Mouse (Mus musculus): ENCODE data around the gene Itga1. TPM values are rescaled to one million over a fixed set of nuclear protein-coding genes. Genes with fewer than 3 reads are reported as not detected.

Itga1 gene
- polyA plus RNA-seq, 1 experiment from 2014 or later, result 4.8 TPM

DNA sequence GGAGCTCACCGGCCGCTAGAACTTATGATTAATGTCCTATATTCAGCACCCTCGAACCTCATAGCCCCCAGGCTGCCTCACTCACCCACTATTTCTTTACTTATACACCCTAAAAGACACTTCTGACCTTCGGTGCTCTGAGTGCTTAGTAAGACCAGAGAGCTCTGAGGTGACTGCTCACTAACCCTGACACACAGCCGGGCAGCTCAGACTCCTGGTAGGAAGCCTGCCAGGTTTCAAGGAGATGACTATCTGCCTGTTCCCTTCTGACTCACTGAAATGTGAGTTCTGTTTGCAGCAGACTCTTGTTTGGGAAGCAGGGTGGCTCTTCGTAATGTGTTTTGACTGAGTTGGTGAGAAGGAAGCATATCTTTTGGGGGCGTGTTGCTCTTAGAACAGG is 168.2 kb downstream of the Itga1 start:
- no peak overlapping the region for H3K27ac ChIP-seq
- H3K27me3 ChIP-seq, result peaks cover 11% of the 10 kb centered on the region
- no peaks in the 10 kb centered on the region for H3K9me3 ChIP-seq
- H3K4me3 ChIP-seq (replicated peaks), result no peak overlapping the region
- H3K4me1 ChIP-seq, result peaks cover 15% of the 10 kb centered on the region
- no peaks in the 10 kb centered on the region for H3K36me3 ChIP-seq (replicated peaks)
- WGBS, result 88% methylated on average over 7 of the region's 7 CpGs
- no peak overlapping the region for H3K9ac ChIP-seq
- ATAC-seq (ENCODE audit: low FRiP score), result no peak
- no peak overlapping the region for H3K4me2 ChIP-seq

DNA sequence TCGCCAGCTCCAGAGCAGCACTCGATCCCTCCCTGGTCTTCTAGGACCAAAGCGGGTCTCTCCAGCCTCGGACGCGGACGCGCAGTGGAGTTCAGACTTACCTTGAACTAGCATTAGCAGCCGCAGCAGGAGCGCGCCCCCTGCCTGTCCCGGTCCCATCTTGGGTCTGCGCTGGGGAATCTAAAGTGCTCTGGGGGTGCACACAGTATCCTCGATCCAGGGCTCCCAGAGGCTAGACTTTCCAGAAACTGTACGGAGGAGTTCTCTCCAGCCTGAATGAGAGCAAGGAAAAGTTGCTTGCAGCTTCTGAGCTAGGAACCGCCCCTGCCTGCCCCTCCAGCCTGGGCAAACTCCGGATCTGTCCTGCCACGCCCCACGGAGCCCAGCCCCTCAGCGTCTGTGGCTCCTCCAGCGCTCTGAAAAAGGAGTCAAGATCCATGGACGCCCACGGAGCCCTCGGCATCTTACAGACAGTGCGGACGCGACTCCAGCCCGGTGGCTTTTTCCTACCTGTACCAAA is 169.9 kb downstream of the Itga1 start, which contains the start of gene Itga2:
Itga2 (minus strand) TSS at position 326 of the 520 bp plus-strand sequence.
- Histone ChIP-seq H3K27me3 (peaks cover 11% of the 10 kb centered on the region), H3K4me2 (peak within 1 kb of the TSS; percentile 84), H3K36me3 (replicated peaks) (no peaks in the 10 kb centered on the region), H3K27ac (no peak within 1 kb of the TSS), H3K4me1 (peaks cover 15% of the 10 kb centered on the region), H3K4me3 (replicated peaks) (peak within 1 kb of the TSS; percentile 42), H3K9ac (peak within 1 kb of the TSS; percentile 44; the same call in 1 of the 2 replicates), H3K9me3 (no peaks in the 10 kb centered on the region)
- 2% methylated on average over 28 of the region's 28 CpGs for WGBS
- peak; percentile 88 for ATAC-seq (ENCODE audit: low FRiP score)

DNA sequence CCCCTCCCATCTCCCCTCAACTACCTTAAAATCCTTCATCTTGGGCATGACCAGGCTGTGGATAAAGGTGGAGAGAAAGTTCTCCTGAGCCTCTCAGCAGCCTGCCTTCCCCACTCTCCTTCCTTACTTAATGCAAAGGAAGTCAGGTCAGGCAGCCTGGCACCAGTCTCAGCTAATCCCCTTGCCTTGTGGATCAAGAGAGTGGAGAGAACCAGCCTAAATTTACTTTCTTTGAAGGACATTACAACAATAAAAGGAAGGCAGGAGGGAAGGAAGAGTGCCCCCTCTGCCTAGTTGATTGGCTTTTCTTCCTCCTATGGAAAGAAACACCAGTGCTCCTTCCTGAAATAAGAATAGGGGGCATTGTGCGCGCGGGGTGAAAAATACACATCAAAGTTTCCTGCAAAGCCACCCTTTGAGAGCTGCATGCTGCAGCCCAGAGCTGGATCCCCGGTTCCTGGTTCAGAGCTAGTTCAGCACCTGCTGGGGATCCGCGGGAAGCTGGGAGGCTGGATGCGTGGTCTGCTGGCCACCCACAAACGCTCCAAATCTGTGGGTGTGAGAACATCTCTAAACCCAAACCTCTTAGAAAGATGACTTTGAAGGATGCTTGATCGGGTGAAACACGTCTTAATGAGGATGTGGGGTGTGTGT is 170.6 kb downstream of the Itga1 start:
- Histone ChIP-seq H3K27ac (no peak overlapping the region), H3K4me1 (peaks cover 15% of the 10 kb centered on the region), H3K4me3 (replicated peaks) (peak overlapping the region; percentile 42), H3K27me3 (peaks cover 11% of the 10 kb centered on the region), H3K9ac (peak overlapping the region; percentile 44; the same call in 1 of the 2 replicates), H3K36me3 (replicated peaks) (no peaks in the 10 kb centered on the region), H3K9me3 (no peaks in the 10 kb centered on the region), H3K4me2 (peak overlapping the region; percentile 84)
- peak; percentile 62; the same call in 1 of the 2 replicates for ATAC-seq (ENCODE audit: low FRiP score)
- WGBS, result 1% methylated on average over 10 of the region's 10 CpGs

DNA sequence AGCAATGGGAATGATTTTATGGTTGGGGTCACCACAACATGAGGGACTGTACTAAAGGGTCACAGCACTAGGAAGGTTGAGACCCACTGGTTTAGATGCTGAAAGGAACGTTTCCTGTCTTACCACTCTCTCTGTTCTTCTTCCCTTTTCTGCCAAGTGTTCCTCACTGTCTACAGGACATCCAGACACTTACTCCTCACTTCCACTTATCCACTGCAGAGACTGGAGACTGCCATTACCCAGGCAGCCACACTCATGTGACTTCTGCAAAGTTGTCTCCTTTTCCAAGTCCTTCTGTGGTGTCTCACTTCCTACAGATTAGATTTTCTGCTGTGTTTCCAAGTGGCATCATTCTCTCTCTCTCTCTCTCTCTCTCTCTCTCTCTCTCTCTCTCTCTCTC is 177.0 kb downstream of the Itga1 start:
- Histone ChIP-seq H3K9me3 (peaks cover 4% of the 10 kb centered on the region; the same call in 1 of the 2 replicates), H3K4me2 (no peak overlapping the region), H3K27ac (no peak overlapping the region), H3K4me1 (peaks cover 20% of the 10 kb centered on the region), H3K36me3 (replicated peaks) (no peaks in the 10 kb centered on the region), H3K4me3 (replicated peaks) (no peak overlapping the region), H3K27me3 (no peaks in the 10 kb centered on the region), H3K9ac (no peak overlapping the region)
- WGBS, result 95% methylated on average over 1 of the region's 1 CpGs
- ATAC-seq (ENCODE audit: low FRiP score), result no peak

DNA sequence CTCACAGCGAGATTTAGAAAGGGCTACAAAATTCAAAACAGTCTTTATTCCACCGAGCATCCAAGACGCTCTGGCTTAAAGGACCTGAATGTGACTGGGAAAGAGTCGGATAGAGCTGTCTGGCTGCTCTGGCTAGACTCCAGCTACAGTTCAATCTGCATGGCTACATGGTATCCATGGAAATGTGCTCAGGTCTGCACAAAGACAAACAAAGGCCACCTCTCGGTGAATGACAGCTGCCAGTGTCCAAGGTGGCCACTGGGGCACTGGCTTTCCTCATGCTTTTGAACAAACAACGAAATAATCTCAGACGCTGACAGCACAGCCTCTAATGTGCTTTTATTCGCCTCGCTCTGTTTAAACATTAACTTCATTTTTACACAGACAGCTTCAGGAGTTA is 178.4 kb downstream of the Itga1 start:
- H3K9ac ChIP-seq, result no peak overlapping the region
- 12% methylated on average over 9 of the region's 9 CpGs for WGBS

DNA sequence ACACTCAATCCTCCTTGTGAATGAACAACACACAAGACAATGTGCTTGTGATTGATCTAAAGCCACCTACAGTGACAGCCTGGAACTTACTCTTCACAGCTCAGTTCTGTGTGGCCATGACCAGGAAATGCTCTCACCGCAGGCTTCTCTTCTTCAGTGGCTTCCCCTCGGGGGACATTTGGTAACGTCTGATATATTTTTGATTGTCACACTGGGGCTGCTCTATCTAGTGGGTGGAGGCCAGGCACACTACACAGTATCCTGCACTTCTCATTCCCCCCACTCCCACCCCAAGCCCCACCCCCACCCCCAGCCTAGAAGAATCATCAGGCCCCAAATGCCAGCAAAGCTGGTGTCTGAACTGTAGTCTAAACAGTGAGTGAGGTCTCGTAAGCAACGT is 186.0 kb downstream of the Itga1 start:
- H3K4me1 ChIP-seq, result no peaks in the 10 kb centered on the region
- no peaks in the 10 kb centered on the region for H3K27me3 ChIP-seq
- WGBS, result 90% methylated on average over 5 of the region's 5 CpGs
- H3K36me3 ChIP-seq (replicated peaks), result no peaks in the 10 kb centered on the region
- H3K9me3 ChIP-seq, result peaks cover 5% of the 10 kb centered on the region; the same call in 1 of the 2 replicates
- no peak overlapping the region for H3K4me3 ChIP-seq (replicated peaks)
- no peak overlapping the region for H3K9ac ChIP-seq
- no peak overlapping the region for H3K27ac ChIP-seq
- ATAC-seq (ENCODE audit: low FRiP score), result no peak
- no peak overlapping the region for H3K4me2 ChIP-seq

More for the DNA sequence above, 178.4 kb downstream of the Itga1 start:
- Histone ChIP-seq H3K9me3 (peaks cover 5% of the 10 kb centered on the region; the same call in 1 of the 2 replicates), H3K27ac (peak overlapping the region; percentile 81), H3K4me2 (peak overlapping the region; percentile 29), H3K4me1 (peaks cover 20% of the 10 kb centered on the region), H3K4me3 (replicated peaks) (no peak overlapping the region), H3K27me3 (no peaks in the 10 kb centered on the region), H3K36me3 (replicated peaks) (no peaks in the 10 kb centered on the region)
- ATAC-seq (ENCODE audit: low FRiP score), result peak; percentile 97

DNA sequence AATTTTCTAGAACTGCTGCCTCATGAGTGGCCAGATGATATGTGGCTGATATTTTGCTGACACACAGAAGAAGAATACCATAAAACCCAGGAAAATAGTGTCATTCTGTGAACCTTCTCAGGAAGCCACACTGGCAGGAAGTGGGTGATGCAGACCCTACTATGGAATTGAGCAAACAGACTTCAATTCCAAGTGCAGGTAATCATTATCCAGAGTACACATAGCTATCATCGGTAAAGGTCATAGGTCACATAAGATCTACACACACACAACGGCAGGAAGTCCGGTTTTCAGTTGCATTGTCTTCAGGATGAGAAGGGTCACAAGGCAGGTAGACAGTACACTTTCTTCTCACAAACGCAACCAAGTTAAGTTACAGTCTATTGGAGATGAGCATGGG is 186.8 kb downstream of the Itga1 start:
- 91% methylated on average over 4 of the region's 4 CpGs for WGBS
- no peak overlapping the region for H3K27ac ChIP-seq
- no peak overlapping the region for H3K4me2 ChIP-seq
- ATAC-seq (ENCODE audit: low FRiP score), result no peak
- H3K36me3 ChIP-seq (replicated peaks), result no peaks in the 10 kb centered on the region
- H3K4me3 ChIP-seq (replicated peaks), result no peak overlapping the region
- peaks cover 3% of the 10 kb centered on the region; the same call in 1 of the 2 replicates for H3K9me3 ChIP-seq
- no peaks in the 10 kb centered on the region for H3K4me1 ChIP-seq
- H3K9ac ChIP-seq, result no peak overlapping the region
- H3K27me3 ChIP-seq, result no peaks in the 10 kb centered on the region

DNA sequence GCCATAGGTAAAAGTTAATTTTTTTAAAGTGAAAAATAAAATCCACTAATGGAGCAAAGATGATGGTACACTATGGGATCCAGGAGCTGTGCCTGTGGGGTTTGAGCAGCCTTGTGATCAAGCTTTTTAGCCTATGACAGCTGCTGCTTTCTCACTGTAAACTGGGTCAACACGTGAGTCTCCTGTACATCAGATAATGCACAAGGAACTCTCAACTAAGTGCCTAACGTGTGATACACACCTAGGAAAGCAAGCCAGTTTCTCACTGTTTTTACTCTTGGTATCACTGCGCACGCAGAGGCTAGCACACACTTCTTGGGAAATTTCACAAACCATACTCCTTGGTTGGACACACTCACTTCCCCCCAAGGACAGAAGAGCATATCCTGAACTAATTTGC is 187.2 kb downstream of the Itga1 start:
- Histone ChIP-seq H3K9ac (no peak overlapping the region), H3K4me3 (replicated peaks) (no peak overlapping the region), H3K4me2 (no peak overlapping the region), H3K36me3 (replicated peaks) (no peaks in the 10 kb centered on the region), H3K4me1 (no peaks in the 10 kb centered on the region), H3K27ac (no peak overlapping the region), H3K27me3 (no peaks in the 10 kb centered on the region), H3K9me3 (no peaks in the 10 kb centered on the region)
- WGBS, result 87% methylated on average over 4 of the region's 4 CpGs
- ATAC-seq (ENCODE audit: low FRiP score), result no peak

DNA sequence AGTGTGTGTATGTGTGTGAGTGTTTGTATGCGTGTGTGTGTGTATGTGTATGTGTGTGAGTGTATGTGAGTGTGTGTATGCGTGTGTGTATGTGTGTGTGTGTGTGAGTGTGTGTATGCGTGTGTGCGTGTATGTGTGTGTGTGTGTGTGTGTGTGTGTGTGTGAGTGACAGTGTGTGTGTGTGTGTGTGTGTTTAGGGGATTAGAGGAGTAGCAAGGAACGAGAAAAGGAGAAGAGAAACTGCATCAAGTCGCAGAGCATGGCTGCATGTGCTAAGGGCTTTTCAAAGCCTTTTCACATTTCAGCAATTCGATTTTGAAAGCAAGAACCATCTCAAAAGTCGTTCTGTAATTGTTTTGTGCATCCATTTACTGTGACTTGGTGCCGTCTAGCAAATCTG is 191.1 kb downstream of the Itga1 start:
- ATAC-seq (ENCODE audit: low FRiP score), result no peak
- no peak overlapping the region for H3K4me3 ChIP-seq (replicated peaks)
- H3K36me3 ChIP-seq (replicated peaks), result no peaks in the 10 kb centered on the region
- no peak overlapping the region for H3K9ac ChIP-seq
- no peak overlapping the region for H3K4me2 ChIP-seq
- H3K4me1 ChIP-seq, result no peaks in the 10 kb centered on the region
- WGBS, result 82% methylated on average over 9 of the region's 9 CpGs
- no peak overlapping the region for H3K27ac ChIP-seq
- no peaks in the 10 kb centered on the region for H3K9me3 ChIP-seq
- H3K27me3 ChIP-seq, result no peaks in the 10 kb centered on the region

DNA sequence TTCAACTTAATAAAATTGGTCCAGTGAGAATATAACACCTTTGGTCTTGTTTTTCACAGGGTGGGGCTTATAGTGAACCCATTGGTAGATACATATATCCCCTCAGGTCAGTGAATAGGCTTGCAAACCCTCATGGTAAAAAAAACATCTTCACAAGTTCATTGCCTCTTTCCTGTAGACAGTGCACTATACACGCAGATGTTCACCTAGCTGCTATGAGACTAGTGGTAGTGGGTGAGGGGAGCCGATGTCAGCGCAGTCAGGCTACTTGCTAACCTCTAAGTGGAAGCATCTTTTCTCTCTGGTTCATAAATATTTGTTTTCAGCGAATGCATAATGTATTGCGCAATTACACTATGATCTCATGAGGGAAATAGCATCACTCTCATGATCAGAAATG is 192.2 kb downstream of the Itga1 start:
- Histone ChIP-seq H3K4me1 (no peaks in the 10 kb centered on the region), H3K27me3 (no peaks in the 10 kb centered on the region), H3K4me2 (no peak overlapping the region), H3K9ac (no peak overlapping the region), H3K36me3 (replicated peaks) (no peaks in the 10 kb centered on the region), H3K4me3 (replicated peaks) (no peak overlapping the region), H3K9me3 (no peaks in the 10 kb centered on the region), H3K27ac (no peak overlapping the region)
- 97% methylated on average over 5 of the region's 5 CpGs for WGBS
- no peak for ATAC-seq (ENCODE audit: low FRiP score)

DNA sequence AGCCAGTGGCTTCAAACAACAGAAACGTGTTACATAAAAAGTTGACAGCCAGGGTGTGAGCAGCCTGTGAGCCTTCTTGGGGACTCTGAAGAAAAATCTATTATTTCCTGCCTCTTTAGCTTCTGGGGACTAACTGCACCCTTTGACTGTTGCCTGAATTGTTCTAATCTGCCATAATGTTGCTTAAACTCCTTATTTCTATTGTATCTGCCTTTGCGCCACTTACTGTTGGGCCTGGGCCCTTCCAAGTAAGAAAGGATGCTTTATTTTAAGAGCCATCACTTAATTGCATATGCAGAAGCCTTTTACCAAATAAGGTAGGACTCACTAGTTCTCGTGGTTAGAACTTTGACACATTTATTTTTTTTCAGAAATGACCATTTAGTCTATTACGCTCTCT is 193.9 kb downstream of the Itga1 start:
- H3K9me3 ChIP-seq, result no peaks in the 10 kb centered on the region
- H3K4me2 ChIP-seq, result no peak overlapping the region
- no peaks in the 10 kb centered on the region for H3K4me1 ChIP-seq
- no peak for ATAC-seq (ENCODE audit: low FRiP score)
- no peaks in the 10 kb centered on the region for H3K27me3 ChIP-seq
- 80% methylated on average over 4 of the region's 4 CpGs for WGBS
- H3K9ac ChIP-seq, result no peak overlapping the region
- no peak overlapping the region for H3K27ac ChIP-seq
- no peak overlapping the region for H3K4me3 ChIP-seq (replicated peaks)
- no peaks in the 10 kb centered on the region for H3K36me3 ChIP-seq (replicated peaks)
